Mouse (Mus musculus): Measurements from ENCODE around the gene Fbxo17. TPM values are rescaled to one million over a fixed set of nuclear protein-coding genes. Genes with fewer than 3 reads are reported as not detected.
"Not testable (repeated sequence)": the region's sequence is repeated elsewhere in the genome, so short reads cannot be mapped to it uniquely, and the experiment has no call there.

The Fbxo17 gene
- polyA plus RNA-seq (2015; fragmentation: Nextera tagmentation; extraction: Ambion mirVana) = 10.9 and 11.0 TPM in 2 replicates

DNA sequence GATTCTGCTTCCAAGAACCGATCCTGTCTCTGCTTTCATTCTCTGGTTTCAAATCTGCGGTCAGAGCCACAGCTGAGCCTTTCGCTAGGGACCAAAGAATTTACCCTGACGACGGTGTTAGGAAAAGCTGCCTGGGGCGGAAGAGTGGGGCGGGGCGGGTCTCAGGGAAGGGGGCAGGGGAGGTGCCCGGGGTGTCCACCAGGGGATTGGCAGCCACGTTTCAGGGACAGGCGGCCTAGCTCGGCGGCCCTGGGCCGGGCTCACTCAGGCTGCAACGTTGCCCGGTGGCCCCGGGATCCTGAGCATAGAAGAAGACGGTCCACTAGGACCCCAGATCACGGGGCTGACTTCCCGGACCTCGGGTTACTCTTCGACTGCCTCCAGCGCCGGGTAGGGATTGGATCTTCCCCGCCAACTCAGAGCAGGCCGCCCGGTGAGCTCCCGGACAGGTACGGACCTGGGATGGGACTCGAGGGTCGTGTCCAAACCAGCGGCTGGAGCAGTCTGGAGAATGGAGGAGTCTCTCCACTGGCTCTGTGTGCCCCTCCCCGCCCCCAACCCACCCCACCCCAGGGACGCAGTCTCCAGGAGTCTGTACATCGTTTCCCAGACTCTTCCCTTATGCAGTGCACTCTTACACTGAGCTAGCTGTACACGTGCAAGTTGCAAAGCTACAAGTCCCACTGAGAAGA lies at the start of gene Fbxo17:
TSS of gene Fbxo17 (plus strand) at position 215 of the 692 bp plus-strand sequence.
- peak within 1 kb of the TSS; percentile 62; the same call in 1 of the 2 replicates for H3K27ac ChIP-seq (ENCODE audit: low read length)
- TF ChIP-seq CTCF (IDR thresholded peaks at IDR 0.05) (peak; percentile 43), EP300 (IDR thresholded peaks at IDR 0.05) (no peak)
- no peaks in the 10 kb centered on the region for H3K27me3 ChIP-seq (replicated peaks; ENCODE audit: insufficient read depth, low read length)
- ATAC-seq (peak; percentile 90), DNase-seq (ENCODE audit: low spot score) (peak; percentile 82)
- H3K9me3 ChIP-seq (ENCODE audit: low read length) = no peaks in the 10 kb centered on the region
- H3K9ac ChIP-seq (replicated peaks; ENCODE audit: low read depth) = peak within 1 kb of the TSS; percentile 52
- H3K4me1 ChIP-seq (ENCODE audit: insufficient read depth, low read depth, low read length) = no peaks in the 10 kb centered on the region
- under 1% methylated on average over 34 of the region's 36 CpGs for WGBS
- peak within 1 kb of the TSS; percentile 78 for H3K4me2 ChIP-seq (replicated peaks; ENCODE audit: low read depth, low read length)
- H3K4me3 ChIP-seq (ENCODE audit: low read depth, low read length) = peak within 1 kb of the TSS; percentile 42
- H3K36me3 ChIP-seq (ENCODE audit: insufficient read depth, low read length) = no peaks in the 10 kb centered on the region

DNA sequence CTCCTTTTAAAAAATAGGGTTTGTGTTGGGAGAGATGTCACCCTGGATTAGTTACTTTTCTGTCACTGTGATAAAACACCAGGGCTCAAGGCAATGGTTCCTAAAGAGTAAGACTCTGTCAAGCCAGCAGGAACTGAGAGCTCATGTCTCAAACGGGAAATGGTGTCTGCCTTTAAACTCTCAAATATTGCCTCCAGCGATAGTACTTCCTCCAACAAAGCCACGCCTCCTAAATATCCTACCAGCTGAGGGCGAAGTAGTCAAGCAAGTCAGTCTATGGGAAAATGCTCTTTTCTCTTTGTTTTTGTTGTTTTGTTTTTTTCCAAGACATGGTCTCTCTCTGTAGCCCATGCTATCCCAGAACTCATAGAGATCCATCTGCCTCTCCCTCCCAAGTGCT lies 45.4 kb upstream of the Fbxo17 start:
- Histone ChIP-seq H3K9me3 (ENCODE audit: low read length) (no peaks in the 10 kb centered on the region), H3K36me3 (ENCODE audit: insufficient read depth, low read length) (no peaks in the 10 kb centered on the region), H3K27me3 (replicated peaks; ENCODE audit: insufficient read depth, low read length) (no peaks in the 10 kb centered on the region), H3K4me3 (ENCODE audit: low read depth, low read length) (no peak overlapping the region), H3K27ac (ENCODE audit: low read length) (no peak overlapping the region), H3K4me2 (replicated peaks; ENCODE audit: low read depth, low read length) (no peak overlapping the region), H3K4me1 (ENCODE audit: insufficient read depth, low read depth, low read length) (no peaks in the 10 kb centered on the region), H3K9ac (replicated peaks; ENCODE audit: low read depth) (no peak overlapping the region)
- TF ChIP-seq EP300 (IDR thresholded peaks at IDR 0.05) (no peak), CTCF (IDR thresholded peaks at IDR 0.05) (no peak)
- DNase-seq (ENCODE audit: low spot score) (peak; percentile 29), ATAC-seq (no peak)
- WGBS = 43% methylated on average over 4 of the region's 4 CpGs

DNA sequence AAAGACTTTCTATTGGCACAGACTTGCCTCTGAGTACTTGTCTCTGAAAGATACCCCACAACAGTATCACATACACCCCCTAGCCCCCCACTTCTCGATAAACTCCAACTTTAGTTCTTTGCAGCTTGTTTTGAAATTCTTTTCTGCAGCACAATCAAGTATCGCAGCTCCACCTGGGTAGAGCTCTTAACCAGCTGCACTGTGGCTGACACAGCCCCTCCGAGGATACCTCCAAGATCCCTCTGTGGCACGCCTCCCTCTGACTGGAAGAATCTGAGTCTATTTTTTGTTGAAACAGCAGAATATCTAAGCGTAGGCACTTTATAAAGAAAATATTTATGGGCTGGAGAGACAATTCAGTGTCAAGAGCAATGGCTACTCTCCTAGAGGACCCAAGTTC lies 44.3 kb upstream of the Fbxo17 start:
- TF ChIP-seq EP300 (IDR thresholded peaks at IDR 0.05) (no peak), CTCF (IDR thresholded peaks at IDR 0.05) (no peak)
- no peaks in the 10 kb centered on the region for H3K27me3 ChIP-seq (replicated peaks; ENCODE audit: insufficient read depth, low read length)
- no peaks in the 10 kb centered on the region for H3K9me3 ChIP-seq (ENCODE audit: low read length)
- no peak overlapping the region for H3K9ac ChIP-seq (replicated peaks; ENCODE audit: low read depth)
- H3K36me3 ChIP-seq (ENCODE audit: insufficient read depth, low read length) = no peaks in the 10 kb centered on the region
- no peak overlapping the region for H3K27ac ChIP-seq (ENCODE audit: low read length)
- DNase-seq (ENCODE audit: low spot score) (no peak), ATAC-seq (no peak)
- H3K4me3 ChIP-seq (ENCODE audit: low read depth, low read length) = no peak overlapping the region
- no peak overlapping the region for H3K4me2 ChIP-seq (replicated peaks; ENCODE audit: low read depth, low read length)
- H3K4me1 ChIP-seq (ENCODE audit: insufficient read depth, low read depth, low read length) = no peaks in the 10 kb centered on the region
- WGBS = 81% methylated on average over 5 of the region's 5 CpGs

GRCm38 (mm10) chr7:28672786-28673185 lies 43.8 kb upstream of the Fbxo17 start:
- not testable (repeated sequence) for H3K9ac ChIP-seq (replicated peaks; ENCODE audit: low read depth); DNase-seq (ENCODE audit: low spot score); H3K36me3 ChIP-seq (ENCODE audit: insufficient read depth, low read length); H3K4me2 ChIP-seq (replicated peaks; ENCODE audit: low read depth, low read length); H3K27me3 ChIP-seq (replicated peaks; ENCODE audit: insufficient read depth, low read length); H3K4me1 ChIP-seq (ENCODE audit: insufficient read depth, low read depth, low read length); H3K9me3 ChIP-seq (ENCODE audit: low read length); H3K4me3 ChIP-seq (ENCODE audit: low read depth, low read length); H3K27ac ChIP-seq (ENCODE audit: low read length); ATAC-seq
- 59% methylated on average over 5 of the region's 5 CpGs for WGBS

- Histone ChIP-seq H3K9ac (replicated peaks; ENCODE audit: low read depth) (no peak overlapping the region), H3K4me3 (ENCODE audit: low read depth, low read length) (no peak overlapping the region), H3K27me3 (replicated peaks; ENCODE audit: insufficient read depth, low read length) (no peaks in the 10 kb centered on the region), H3K4me1 (ENCODE audit: insufficient read depth, low read depth, low read length) (no peaks in the 10 kb centered on the region), H3K27ac (ENCODE audit: low read length) (no peak overlapping the region), H3K9me3 (ENCODE audit: low read length) (no peaks in the 10 kb centered on the region), H3K4me2 (replicated peaks; ENCODE audit: low read depth, low read length) (no peak overlapping the region), H3K36me3 (ENCODE audit: insufficient read depth, low read length) (no peaks in the 10 kb centered on the region)
- TF ChIP-seq CTCF (IDR thresholded peaks at IDR 0.05) = no peak
- 69% methylated on average over 9 of the region's 9 CpGs for WGBS
- DNase-seq (ENCODE audit: low spot score) (no peak), ATAC-seq (no peak)
Observed at GRCm38 (mm10) chr7:28674994-28675393, 41.6 kb upstream of the Fbxo17 start.

GRCm38 (mm10) chr7:28675746-28676145 lies 40.9 kb upstream of the Fbxo17 start:
- H3K4me1 ChIP-seq (ENCODE audit: insufficient read depth, low read depth, low read length) = no peaks in the 10 kb centered on the region
- H3K4me2 ChIP-seq (replicated peaks; ENCODE audit: low read depth, low read length) = no peak overlapping the region
- TF ChIP-seq EP300 (IDR thresholded peaks at IDR 0.05) (no peak), CTCF (IDR thresholded peaks at IDR 0.05) (peak; percentile 68)
- H3K9ac ChIP-seq (replicated peaks; ENCODE audit: low read depth) = no peak overlapping the region
- no peaks in the 10 kb centered on the region for H3K36me3 ChIP-seq (ENCODE audit: insufficient read depth, low read length)
- H3K27me3 ChIP-seq (replicated peaks; ENCODE audit: insufficient read depth, low read length) = no peaks in the 10 kb centered on the region
- no peaks in the 10 kb centered on the region for H3K9me3 ChIP-seq (ENCODE audit: low read length)
- DNase-seq (ENCODE audit: low spot score) (peak; percentile 38), ATAC-seq (no peak)
- no peak overlapping the region for H3K27ac ChIP-seq (ENCODE audit: low read length)
- H3K4me3 ChIP-seq (ENCODE audit: low read depth, low read length) = no peak overlapping the region
- WGBS = 41% methylated on average over 11 of the region's 11 CpGs
